Mouse (Mus musculus): ENCODE results near the gene Tmod1.

Tmod1 gene

GRCm38 (mm10) chr4:46089524-46090125, 50.9 kb downstream of the Tmod1 start:
- DNase-seq (ENCODE audit: low spot score in 2 of 2): no peak

DNA sequence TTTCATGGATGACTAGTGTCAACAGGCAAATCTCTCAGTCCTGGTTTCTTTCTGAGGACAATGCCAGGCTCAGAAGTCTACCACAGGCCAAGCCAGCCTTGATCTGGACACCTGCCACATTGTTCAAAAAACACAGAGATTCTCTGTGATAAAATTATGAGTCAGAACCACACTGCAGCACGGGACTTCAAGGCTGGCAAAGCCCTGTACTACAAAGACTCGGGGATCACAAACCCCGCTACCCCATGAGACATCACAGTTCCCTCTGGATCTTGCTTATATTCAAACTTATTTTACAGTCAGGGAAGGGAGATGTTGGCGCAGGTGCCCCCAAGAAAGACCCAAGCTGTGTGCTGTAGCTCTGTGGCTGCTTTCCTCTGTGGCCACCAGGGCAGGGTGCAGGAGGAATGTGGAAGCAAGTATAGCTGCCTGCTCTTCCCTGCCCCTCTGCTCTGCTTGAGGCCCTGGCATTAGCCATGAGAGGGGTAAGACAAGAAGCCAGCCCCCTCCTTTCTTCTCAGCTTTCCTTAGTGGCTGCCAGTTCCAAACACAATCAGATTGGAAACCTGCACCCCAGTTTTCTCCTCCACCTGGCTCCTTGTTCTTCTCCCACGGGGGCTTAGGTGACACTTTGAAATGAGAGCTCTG, 53.8 kb downstream of the Tmod1 start:
- DNase-seq (ENCODE audit: low spot score in 2 of 2): no peak

DNA sequence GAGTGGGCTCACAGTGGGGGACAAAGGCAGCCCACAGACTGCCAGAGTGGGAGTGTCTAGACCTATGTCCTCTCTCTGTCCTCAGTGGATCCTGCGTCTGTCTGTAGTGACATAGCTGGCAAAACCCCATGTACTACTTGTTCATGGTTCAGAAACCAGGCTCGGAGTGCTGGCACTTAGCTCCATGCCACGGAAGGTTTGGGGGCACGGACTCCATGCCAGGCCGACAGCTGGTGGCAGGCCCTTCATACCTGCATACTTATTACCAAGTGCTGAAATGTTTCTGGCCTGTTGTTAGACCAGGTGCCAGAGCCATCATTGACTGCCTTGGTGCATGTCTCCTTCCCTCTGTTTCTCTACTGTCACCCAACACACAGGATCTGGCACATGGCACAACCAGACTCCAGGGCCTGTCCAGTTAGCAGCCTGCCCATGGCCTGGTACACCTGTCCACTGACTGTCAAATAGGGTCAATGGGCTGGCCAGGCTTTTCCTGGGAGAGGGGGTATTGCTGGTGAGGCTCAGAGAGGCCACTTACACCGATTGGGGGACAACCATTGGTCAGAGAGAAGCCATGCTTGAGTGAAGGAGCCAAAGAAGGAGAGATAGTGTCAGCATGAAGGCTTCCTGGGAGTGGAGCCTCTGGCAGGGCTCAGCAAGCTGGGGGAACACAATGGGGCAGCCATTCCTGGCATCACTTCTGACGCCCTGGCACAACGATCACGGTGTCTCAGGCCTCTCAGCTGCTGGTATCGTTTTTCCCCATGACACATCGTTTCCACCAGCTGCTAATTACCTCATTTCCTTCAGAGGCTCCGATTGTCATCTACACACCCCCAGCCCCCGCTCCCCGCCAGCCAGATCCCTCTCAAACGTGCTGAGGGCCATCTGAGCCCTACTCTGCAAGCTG, 56.4 kb downstream of the Tmod1 start:
- peak in 1 of 2 experiments; percentile 49 for DNase-seq (ENCODE audit: low spot score in 2 of 2)

DNA sequence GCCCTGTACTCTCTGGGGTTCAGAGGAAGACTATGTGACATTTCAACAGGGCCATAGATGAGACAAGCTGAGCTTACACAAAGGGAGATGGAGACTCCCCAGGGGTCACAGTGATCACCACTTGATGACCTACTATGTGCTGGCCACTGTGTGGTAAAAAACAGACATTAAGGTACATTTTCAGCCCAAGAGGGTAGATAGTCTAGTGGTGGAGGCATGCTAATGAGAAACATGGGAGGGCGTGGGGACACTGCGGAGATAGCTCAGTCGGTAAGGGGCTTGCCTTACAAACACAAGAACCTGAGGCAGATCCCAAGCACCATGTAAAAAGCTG, 57.1 kb downstream of the Tmod1 start:
- no peak for DNase-seq (ENCODE audit: low spot score in 2 of 2)

GRCm38 (mm10) chr4:46096546-46096945, 57.8 kb downstream of the Tmod1 start:
- no peak for DNase-seq (ENCODE audit: low spot score in 2 of 2)

- DNase-seq (ENCODE audit: low spot score in 2 of 2): no peak
These were observed 58.9 kb downstream of the Tmod1 start for GRCm38 (mm10) chr4:46097591-46097990.

DNA sequence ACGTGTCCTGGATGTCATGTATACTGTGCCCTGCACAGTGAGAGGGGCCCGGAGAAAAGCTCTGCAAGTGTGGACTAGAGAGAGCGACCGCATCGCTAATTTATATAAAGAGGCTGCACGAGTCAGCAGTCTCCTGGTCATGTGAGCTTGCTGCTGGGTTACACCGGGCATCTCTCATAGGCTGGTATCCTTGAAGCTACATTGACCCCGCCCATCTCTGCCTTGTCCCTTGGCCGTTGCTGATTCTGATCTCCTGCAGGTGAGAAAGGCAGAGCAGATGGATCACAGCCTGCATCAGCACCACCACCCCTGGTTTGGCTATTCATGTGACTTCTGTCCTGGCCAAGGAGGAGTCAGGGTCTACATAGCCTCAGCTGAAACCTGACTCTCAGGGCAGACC, 60.4 kb downstream of the Tmod1 start:
- no peak for DNase-seq (ENCODE audit: low spot score in 2 of 2)

DNA sequence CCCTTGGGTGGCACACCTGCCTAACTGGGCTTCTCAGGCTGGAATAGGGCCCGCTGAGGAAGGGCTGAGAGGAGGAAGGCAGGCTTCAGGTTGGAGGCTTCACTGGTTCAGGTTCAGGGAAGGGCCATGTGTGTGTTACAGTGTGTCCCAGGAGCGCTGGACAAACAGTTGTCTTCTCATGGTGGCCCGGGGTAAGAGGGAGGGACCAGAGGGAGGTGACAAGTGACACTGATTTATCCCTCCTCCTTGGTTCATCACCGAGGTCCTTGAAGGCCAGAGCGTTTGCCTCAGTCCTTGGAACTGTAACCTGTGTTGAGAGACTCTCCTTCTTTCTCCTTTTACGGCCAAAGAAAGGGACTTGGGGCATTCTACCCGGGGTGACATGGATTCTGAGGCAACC, 61.8 kb downstream of the Tmod1 start:
- no peak for DNase-seq (ENCODE audit: low spot score in 2 of 2)

DNA sequence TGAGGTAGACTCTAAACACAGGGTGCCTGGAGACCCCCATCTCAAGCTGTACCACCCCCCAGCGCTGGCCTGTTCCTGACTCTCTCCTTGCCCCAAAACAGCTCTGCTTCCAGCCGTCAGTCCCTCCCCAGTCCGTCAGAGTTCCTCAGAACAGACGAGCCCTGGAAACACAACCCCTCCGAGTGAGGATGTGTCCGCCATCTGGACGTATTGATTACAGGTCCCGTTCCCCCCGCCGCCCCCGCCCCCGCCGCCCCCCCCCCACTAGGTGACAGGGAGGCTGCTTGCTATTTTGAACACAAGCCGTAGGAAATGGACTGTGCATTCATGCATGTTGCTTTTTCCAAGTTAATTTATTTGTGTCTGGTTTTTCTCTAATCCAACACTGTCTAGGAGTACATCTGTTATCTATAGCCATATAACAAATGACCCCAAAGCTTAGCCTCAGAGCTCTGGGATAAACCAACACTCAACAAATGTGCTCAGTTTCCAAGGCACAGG, 62.5 kb downstream of the Tmod1 start:
- no peak for DNase-seq (ENCODE audit: low spot score in 2 of 2)

- no peak for DNase-seq (ENCODE audit: low spot score in 2 of 2)
These were observed 63.5 kb downstream of the Tmod1 start for GRCm38 (mm10) chr4:46102078-46102769.

DNA sequence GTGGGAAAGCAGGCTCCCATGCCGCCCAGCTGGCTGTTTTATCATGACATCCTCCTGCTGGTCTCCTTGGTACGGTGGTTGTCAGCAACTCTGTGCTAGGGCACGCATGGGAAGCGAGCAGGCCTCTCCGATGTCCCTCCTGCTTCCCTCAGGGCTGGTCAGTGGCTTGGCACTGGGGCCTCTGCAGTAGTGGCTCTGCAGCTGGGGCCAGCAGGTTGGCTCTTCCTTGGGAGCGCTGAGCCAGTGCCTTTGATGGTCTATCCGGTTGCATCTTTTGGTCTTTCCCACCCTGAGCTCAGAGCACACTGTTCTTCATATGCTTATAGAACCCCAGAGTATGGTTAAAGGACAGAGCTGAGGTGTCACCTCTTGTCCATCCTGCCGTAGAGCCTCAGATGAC, 71.3 kb downstream of the Tmod1 start:
- DNase-seq (ENCODE audit: low spot score in 2 of 2): no peak

DNA sequence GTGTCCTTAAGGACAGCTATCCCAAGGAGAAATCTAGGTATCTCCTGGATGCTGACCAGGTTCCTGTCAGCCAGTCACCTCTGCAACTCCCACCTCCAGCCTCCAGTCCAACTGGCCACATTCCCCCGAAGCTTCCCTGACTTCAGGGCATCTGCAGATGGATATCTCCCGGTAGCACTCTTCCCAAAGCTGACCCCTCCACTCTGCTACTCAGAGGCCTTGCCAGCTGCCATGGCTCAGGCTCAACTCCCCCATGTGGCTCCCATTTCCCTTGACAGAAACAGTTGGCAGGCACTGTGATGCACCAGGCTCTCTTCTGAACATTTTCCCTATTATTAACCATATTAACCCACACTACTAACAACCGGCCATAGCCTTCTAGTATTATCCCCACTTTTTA, 72.6 kb downstream of the Tmod1 start:
- no peak for DNase-seq (ENCODE audit: low spot score in 2 of 2)

- no peak for DNase-seq (ENCODE audit: low spot score in 2 of 2)
These were observed 76.6 kb downstream of the Tmod1 start for GRCm38 (mm10) chr4:46115308-46115707.

DNA sequence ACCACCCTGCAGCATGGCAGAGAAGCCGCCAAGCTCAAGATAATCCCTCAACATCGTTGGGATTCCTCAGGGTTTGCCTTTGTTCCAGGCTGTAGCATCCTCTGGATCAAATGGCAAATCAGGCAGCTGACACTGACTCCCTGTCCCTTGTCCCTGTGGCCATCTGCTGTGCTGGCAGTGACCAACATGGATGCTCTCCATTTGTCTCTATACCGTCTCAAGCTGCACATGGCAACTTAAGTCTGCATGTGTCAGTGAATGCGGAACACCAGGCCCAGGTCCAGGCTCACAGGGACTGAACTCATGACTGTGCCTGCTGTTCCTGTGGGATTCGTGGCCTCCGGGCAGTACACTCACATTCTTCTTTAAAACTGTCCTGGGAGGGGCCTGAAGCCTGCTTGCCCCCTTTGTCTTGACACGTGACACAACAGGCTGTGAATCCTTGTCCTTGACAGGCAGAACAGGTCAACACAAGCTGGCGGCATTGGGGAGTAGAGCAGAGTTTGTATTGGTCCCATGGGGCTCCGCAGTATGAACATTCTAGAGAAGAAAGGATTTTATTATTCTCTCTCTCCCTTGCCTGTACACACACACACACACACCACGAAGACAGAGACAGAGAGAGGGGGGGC, 77.9 kb downstream of the Tmod1 start:
- DNase-seq (ENCODE audit: low spot score in 2 of 2): peak in 1 of 2 experiments; percentile 30

DNA sequence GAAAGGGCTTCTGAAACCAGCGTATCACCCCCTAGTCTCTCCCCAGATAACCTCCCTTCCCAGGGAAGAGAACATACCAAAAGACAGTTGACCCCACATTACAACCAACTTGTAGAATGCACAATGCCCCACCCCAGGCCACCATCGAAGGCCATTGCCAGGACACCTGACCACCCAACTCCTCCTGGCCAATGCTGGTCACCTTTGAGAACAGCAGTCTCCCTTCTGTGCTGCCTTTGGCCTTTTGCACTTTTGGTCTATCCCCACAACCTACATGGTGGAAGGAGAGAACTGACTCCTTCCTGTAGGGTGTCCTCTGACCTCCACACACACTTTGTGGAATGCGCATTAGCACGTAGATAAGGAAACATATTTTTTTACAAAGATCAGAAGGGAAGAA, 78.8 kb downstream of the Tmod1 start:
- no peak for DNase-seq (ENCODE audit: low spot score in 2 of 2)

DNA sequence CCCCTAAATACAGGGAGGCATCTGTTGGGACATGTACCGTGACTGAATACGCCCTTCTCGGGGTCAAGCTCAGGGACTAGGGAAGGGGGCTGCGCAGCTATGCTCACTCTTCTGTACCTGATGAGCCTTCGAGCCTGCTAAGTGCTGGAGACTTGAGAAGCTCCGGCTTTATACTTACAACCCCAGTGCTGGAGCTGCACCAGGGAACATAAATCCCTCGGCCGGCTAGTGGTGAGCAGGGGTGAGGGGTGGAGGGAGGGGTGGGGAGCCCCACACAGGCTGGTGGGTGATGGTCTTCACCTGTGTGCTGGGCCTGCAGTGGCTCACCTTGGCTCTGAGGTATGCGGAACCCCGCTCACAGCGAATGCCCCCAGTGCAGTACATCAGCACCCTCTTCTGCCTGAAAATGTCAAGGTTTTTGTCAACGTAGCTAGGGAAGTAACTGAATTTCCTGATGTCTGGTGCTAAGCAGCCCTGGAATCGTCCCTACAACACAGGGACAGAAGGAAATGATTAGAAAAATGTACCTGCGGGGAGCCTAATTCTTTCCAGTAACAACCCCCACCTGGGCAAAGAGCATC, 80.9 kb downstream of the Tmod1 start:
- DNase-seq (ENCODE audit: low spot score in 2 of 2): no peak

GRCm38 (mm10) chr4:46120767-46121166, 82.0 kb downstream of the Tmod1 start:
- DNase-seq (ENCODE audit: low spot score in 2 of 2): no peak

DNA sequence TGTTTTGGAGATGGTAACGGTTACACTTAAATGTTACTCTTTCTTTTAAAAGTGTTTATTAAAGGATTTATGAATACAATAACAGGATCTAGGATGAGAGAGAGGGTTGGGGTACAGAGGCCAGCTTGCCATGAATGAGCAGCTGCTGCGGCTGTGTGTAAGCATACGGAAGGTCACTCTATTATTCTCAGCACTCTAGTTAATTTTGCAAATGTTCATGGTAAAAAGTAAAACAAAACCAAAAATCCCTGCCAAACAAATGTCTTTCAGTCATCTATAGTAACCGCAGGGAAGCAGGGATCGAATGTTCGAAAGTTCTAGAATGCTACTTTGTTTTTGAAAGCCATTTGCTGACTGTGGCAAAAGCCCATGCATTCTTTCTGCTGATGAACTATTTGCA, 84.6 kb downstream of the Tmod1 start:
- no peak for DNase-seq (ENCODE audit: low spot score in 2 of 2)

DNA sequence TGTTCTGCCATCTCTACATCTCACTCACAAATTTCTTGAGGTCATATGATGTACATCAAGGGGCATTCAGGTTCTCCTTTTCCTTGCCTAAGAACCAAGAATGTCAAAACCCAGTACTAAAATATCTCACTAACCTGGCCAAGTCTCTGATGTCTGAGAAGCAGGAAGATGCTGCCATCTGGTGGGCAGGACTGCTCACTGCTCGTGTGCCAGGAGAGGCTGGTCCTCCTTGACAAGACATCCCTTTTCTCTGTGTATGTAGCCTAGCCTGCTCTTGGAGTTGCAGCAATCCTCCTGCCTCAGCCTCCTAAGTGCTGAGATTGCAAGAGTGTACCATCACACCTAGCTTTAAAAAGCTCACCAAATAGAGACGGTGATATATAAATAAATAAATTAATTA, 87.8 kb downstream of the Tmod1 start:
- peak; percentile 30 to 55 for DNase-seq (ENCODE audit: low spot score in 2 of 2)

GRCm38 (mm10) chr4:46129311-46130004, 90.7 kb downstream of the Tmod1 start:
- DNase-seq (ENCODE audit: low spot score in 2 of 2): no peak

DNA sequence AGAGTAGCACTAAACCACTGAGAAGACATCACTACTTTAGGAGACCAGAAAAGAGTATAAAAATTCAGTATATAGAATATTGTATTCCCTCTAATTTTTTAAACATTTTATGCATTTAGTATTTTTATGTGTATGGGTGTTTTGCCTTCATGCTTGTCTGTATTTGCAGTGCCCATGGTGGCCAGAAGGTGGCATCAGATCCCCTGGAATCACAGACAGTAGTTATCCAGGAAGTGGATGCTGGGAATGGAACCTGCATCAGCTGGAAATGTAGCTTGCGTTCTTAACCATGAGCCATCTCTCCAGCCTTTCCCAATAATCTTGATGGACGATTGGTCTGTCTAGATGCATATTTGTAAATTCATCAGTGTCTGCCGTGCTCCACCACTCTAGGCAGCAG, 91.5 kb downstream of the Tmod1 start:
- peak in 1 of 2 experiments; percentile 28 for DNase-seq (ENCODE audit: low spot score in 2 of 2)

Measured in heart, adult 9 months (tissue).